Mouse (Mus musculus) intestine, embryonic 14.5 days (tissue): ENCODE measurements around the gene Olfr710. TPM values are rescaled to one million over a fixed set of nuclear protein-coding genes. Genes with fewer than 3 reads are reported as not detected.
"Not testable (repeated sequence)": the region's sequence is repeated elsewhere in the genome, so short reads cannot be mapped to it uniquely, and the experiment has no call there.

Experiments
- ATAC-seq: fragments of 200-750 bp; cut with Nextera tagmentation; replicated peaks from 2 replicates; pipeline ENCODE4 v1.8.0; 2017; ENCODE audit warnings: low read depth, moderate number of reproducible peaks, moderate TSS enrichment, moderate library complexity; ENCODE audit not compliant: low FRiP score, low TSS enrichment
- DNase-seq: peaks from one replicate; pipeline ENCODE4 v3.0.0-alpha.2; 2018; ENCODE audit warnings: low spot score
- H3K27ac ChIP-seq: fragments of 300-500 bp; sonication (generic); 2 replicates; pipeline ENCODE4 v1.5.1; 2014; ENCODE audit warnings: low read depth, mild to moderate bottlenecking, control low read depth
- H3K27me3 ChIP-seq: fragments of 300-500 bp; sonication (generic); replicated peaks from 2 replicates; pipeline ENCODE4 v1.6.1; 2014; ENCODE audit warnings: low read length, control low read depth; ENCODE audit not compliant: control insufficient read depth, insufficient read depth
- H3K36me3 ChIP-seq: fragments of 300-500 bp; sonication (generic); 2 replicates; pipeline ENCODE4 v1.6.1; 2014; ENCODE audit warnings: low read length, control low read depth; ENCODE audit not compliant: control insufficient read depth, insufficient read depth
- H3K4me1 ChIP-seq: fragments of 300-500 bp; sonication (generic); replicated peaks from 2 replicates; pipeline ENCODE4 v1.6.1; 2014; ENCODE audit warnings: low read length, control low read depth, mixed read lengths; ENCODE audit not compliant: control insufficient read depth, insufficient read depth
- H3K4me2 ChIP-seq: fragments of 300-500 bp; sonication (generic); 2 replicates; pipeline ENCODE4 v1.6.1; 2014; ENCODE audit warnings: low read length
- H3K4me3 ChIP-seq: fragments of 300-500 bp; sonication (generic); 2 replicates; pipeline ENCODE4 v1.5.1; 2014; ENCODE audit warnings: low read depth, low read length, control low read depth, mixed read lengths
- H3K9ac ChIP-seq: fragments of 300-500 bp; sonication (generic); 2 replicates; pipeline ENCODE4 v1.6.1; 2014; ENCODE audit warnings: mild to moderate bottlenecking, low read length
- H3K9me3 ChIP-seq: fragments of 300-500 bp; sonication (generic); 2 replicates; pipeline ENCODE4 v1.6.1; 2016; ENCODE audit warnings: low read length, control low read depth; ENCODE audit not compliant: control insufficient read depth
- WGBS: fragments of 180-500 bp; shearing (Covaris S2); extraction: QIAGEN DNeasy Blood & Tissue Kit; methylation state at CpG from one replicate; pipeline ENCODE4 v1.1.7; 2014; 5-methylcytosine and 5-hydroxymethylcytosine counted together
- polyA plus RNA-seq: library from polyadenylated mRNA; unstranded; fragments of >200 nt; fragmentation: Nextera tagmentation; extraction: Ambion mirVana; gene quantifications from 2 replicates; pipeline ENCODE4 v1.2.1, GENCODE M21; 2014

Olfr710 gene
- polyA plus RNA-seq, result not detected in 2 replicates

DNA sequence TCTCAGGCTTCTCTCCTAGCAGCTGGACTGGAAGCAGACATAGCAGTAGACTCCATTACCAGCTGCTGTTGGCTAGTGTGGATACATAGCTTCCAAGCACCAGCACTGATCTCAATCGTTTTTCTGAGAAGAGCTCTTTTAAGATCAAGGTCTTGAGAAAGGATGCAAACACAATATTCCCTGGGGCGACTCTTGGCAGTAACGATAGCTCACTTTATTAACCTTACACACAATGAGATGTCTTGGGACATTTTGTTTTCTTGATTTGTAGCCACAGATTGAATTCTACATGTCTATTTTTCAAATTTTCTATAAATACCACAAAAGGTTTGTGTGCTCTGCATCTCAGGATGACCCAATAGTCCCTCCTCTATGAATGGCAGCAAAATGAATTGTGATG lies at the start of gene Olfr710:
TSS of gene Olfr710 (minus strand) at position 101 of the 400 bp plus-strand sequence.
- DNase-seq (no peak), ATAC-seq (no peak)
- Histone ChIP-seq H3K4me2 (no peak within 1 kb of the TSS), H3K4me3 (no peak within 1 kb of the TSS), H3K9ac (no peak within 1 kb of the TSS), H3K9me3 (no peaks in the 10 kb centered on the region), H3K36me3 (no peaks in the 10 kb centered on the region), H3K4me1 (no peaks in the 10 kb centered on the region), H3K27me3 (no peaks in the 10 kb centered on the region), H3K27ac (no peak within 1 kb of the TSS)
- whole genome bisulfite sequencing, result 78% methylated on average over 3 of the region's 3 CpGs

DNA sequence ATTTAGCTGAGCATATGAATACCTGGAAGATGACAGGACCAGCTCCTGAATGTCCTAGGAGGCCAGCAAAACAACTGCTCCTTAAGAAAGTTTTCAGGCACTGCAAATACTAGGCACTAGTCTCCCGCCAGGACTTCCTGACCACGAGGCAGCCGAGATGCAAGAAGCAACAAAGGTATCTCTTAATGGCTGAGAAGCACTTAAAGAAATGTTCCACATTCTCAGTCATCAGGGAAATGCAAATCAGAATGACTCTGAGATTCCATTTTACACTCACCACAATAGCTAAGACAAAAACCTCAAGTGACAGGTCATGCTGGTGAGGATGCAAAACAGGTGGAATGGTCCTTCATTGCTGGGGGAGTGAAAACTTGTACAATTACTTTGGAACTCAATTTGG lies 37.1 kb upstream of the Olfr710 start:
- no peak for DNase-seq
- WGBS, result 91% methylated on average over 3 of the region's 3 CpGs
- H3K27me3 ChIP-seq, result no peaks in the 10 kb centered on the region
- H3K36me3 ChIP-seq, result no peaks in the 10 kb centered on the region
- H3K27ac ChIP-seq, result no peak overlapping the region
- no peaks in the 10 kb centered on the region for H3K4me1 ChIP-seq
- no peak overlapping the region for H3K4me3 ChIP-seq
- no peak overlapping the region for H3K4me2 ChIP-seq
- no peak overlapping the region for H3K9ac ChIP-seq
- ATAC-seq, result no peak
- no peaks in the 10 kb centered on the region for H3K9me3 ChIP-seq

DNA sequence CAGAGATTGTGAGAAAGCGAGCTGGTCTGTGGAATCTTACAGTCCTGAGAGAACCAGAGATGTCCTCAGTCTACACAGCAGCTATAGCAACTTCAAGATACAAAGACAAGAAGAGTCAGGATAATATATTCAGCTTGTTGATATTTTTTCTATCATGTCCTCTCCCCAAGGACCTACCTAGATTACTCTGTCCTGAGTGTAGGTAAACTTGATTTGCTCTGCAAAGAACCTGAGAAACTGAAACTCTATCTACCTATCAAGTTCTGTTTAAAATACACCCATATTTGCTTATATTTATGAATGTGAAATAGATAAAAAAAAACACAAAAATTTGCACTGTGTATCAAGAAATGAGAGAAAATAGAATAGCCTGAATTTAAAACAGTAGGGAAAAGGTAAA lies 27.2 kb upstream of the Olfr710 start, which contains the start of gene Olfr711:
TSS of gene Olfr711 (minus strand) at position 101 of the 400 bp plus-strand sequence.
- no peak within 1 kb of the TSS for H3K4me2 ChIP-seq
- H3K36me3 ChIP-seq, result no peaks in the 10 kb centered on the region
- no peak for ATAC-seq
- H3K4me1 ChIP-seq, result no peaks in the 10 kb centered on the region
- no peaks in the 10 kb centered on the region for H3K27me3 ChIP-seq
- no peak for DNase-seq
- H3K9ac ChIP-seq, result no peak within 1 kb of the TSS
- no peak within 1 kb of the TSS for H3K27ac ChIP-seq
- H3K9me3 ChIP-seq, result no peaks in the 10 kb centered on the region
- no peak within 1 kb of the TSS for H3K4me3 ChIP-seq
- 69% methylated on average over 1 of the region's 1 CpGs for WGBS

DNA sequence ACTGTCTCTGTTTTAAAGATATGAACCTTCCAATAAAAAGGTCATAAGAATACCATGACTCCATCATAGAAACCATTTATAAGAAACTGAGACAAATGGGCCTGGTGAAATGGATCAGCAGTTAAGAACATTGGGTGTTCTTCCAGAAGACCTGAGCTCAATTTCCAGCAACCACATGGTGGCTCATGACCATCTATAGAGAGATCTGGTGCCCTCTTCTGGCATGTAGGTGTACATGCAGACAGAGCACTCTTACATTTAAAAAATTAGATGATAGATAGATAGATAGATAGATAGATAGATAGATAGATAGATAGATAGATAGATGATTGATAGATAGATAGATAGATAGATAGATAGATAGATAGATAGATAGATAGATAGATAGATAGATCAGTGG lies 19.4 kb upstream of the Olfr710 start:
- not testable (repeated sequence) for DNase-seq, H3K27me3 ChIP-seq, H3K36me3 ChIP-seq, H3K4me2 ChIP-seq, H3K4me1 ChIP-seq, H3K9ac ChIP-seq, H3K4me3 ChIP-seq, H3K9me3 ChIP-seq, ATAC-seq, H3K27ac ChIP-seq

DNA sequence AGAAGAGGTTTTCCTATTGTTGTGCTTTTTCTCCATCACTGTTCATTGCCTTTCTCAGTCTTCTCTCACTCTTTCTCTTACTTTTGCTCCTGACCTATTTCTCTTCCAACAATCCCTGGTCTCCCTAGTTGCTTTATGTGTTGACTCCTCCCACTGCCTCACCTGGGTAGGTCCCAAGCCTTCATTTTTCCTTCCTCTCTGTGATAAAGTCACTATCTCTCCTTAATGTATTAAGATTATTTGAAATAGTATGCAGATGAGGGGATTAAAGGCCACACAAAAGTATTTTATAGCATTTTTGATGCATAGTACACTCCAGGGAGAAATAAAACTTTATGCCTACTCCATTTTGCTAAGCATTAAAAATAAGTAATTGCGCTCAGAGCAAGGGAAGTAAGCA lies 15.7 kb upstream of the Olfr710 start, which contains the start of gene Olfr6:
TSS of gene Olfr6 (minus strand) at position 101 of the 400 bp plus-strand sequence.
- Histone ChIP-seq H3K27me3 (no peaks in the 10 kb centered on the region), H3K9me3 (no peaks in the 10 kb centered on the region), H3K36me3 (no peaks in the 10 kb centered on the region), H3K9ac (no peak within 1 kb of the TSS), H3K4me2 (no peak within 1 kb of the TSS), H3K4me1 (no peaks in the 10 kb centered on the region), H3K4me3 (no peak within 1 kb of the TSS), H3K27ac (no peak within 1 kb of the TSS)
- 87% methylated on average over 1 of the region's 1 CpGs for WGBS
- DNase-seq, result no peak
- ATAC-seq, result no peak

DNA sequence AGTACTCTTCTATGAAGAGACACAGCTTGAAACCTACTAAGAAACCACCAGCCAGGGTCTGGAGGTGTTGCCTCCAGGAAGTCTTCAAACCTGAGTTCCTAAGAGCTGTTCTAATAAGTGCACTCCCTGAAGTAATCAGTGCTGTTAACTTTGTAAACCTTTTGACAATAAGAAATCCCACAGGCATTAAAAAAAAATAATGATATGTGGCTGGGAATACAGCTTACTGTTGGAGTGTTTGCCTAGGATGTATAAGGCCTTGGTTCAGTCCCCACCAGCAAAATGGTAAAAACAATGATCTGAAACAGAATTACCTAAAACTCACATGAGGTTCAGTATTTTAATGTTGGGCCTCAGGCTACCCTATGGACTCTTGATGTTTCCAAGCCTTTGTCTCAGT lies 16.0 kb downstream of the Olfr710 start, which contains the start of gene Olfr709-ps1:
TSS of gene Olfr709-ps1 (minus strand) at position 101 of the 400 bp plus-strand sequence.
- Histone ChIP-seq H3K36me3 (no peaks in the 10 kb centered on the region), H3K4me3 (no peak within 1 kb of the TSS), H3K27ac (no peak within 1 kb of the TSS), H3K4me2 (no peak within 1 kb of the TSS), H3K27me3 (no peaks in the 10 kb centered on the region), H3K4me1 (no peaks in the 10 kb centered on the region), H3K9ac (no peak within 1 kb of the TSS), H3K9me3 (no peaks in the 10 kb centered on the region)
- ATAC-seq (no peak), DNase-seq (no peak)

DNA sequence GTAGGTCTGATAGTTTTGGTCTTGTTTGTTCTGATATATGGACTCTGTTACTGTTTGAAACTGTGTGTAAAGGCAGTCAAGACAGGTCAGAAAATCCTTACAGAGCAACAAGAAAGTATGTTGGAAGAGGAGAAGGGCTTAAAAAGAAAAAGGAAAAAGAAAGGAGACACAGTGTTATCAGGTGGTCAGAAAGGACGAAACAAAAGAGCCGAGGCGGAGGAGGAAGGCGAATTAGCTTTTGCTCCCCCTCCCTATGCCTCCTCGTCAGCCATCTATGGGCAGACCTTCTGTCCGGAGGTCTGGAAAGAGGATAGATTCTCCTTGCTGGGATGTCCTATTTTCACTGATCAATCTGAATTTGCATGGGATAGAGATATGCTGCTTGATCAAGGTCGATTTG lies 27.2 kb downstream of the Olfr710 start:
- not testable (repeated sequence) for H3K36me3 ChIP-seq, H3K9ac ChIP-seq, H3K4me3 ChIP-seq, H3K4me2 ChIP-seq, H3K27ac ChIP-seq, ATAC-seq, H3K9me3 ChIP-seq, H3K27me3 ChIP-seq, DNase-seq, H3K4me1 ChIP-seq
- WGBS, result 85% methylated on average over 6 of the region's 7 CpGs

DNA sequence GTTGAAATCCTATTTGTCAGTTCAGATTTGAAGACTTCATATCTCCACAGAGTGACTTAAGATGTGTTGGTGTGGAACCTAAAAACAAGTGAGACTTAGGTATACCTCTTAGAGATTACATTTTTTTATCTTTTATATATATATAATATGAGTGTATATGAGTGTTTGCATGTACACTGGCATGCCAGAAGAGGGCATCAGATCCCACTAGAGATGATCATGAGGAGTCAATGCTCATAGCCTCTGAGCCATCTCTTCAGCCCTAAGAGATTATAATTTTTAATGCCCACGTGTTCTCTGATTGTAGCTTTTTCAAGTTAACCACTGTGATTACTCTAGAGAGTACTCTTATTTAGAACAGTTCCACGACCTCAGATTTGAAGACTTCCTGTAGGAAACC lies 40.4 kb downstream of the Olfr710 start, which contains the start of gene Olfr1532-ps1:
TSS of gene Olfr1532-ps1 (plus strand) at position 326 of the 400 bp plus-strand sequence.
- Histone ChIP-seq H3K4me3 (no peak within 1 kb of the TSS), H3K27me3 (no peaks in the 10 kb centered on the region), H3K4me2 (no peak within 1 kb of the TSS), H3K9ac (no peak within 1 kb of the TSS), H3K36me3 (no peaks in the 10 kb centered on the region), H3K4me1 (no peaks in the 10 kb centered on the region), H3K27ac (no peak within 1 kb of the TSS), H3K9me3 (no peaks in the 10 kb centered on the region)
- WGBS, result 64% methylated on average over 2 of the region's 2 CpGs
- ATAC-seq (no peak), DNase-seq (no peak)

DNA sequence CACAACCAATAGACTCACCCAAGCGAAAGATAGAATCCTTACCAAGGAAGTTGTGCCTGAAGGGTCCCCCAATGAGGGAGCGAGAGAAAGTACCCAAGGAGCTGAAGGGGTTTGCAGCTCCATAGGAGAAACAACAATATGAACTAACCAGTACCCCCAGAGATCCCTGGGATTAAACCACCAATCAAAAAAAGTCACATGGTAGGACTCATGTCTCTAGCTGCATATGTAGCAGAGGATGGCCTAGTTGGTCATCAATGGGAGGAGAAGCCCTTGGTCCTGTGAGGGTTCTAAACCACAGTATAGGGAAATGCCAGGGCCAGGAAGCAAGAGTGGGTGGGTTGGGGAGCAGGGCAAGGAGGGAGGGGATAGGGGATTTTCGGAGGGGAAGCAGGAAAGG lies 47.0 kb downstream of the Olfr710 start, which contains the start of gene Olfr707:
TSS of gene Olfr707 (minus strand) at position 101 of the 400 bp plus-strand sequence.
- H3K4me3 ChIP-seq, DNase-seq, H3K4me1 ChIP-seq, H3K27ac ChIP-seq, H3K4me2 ChIP-seq, ATAC-seq, H3K27me3 ChIP-seq, H3K36me3 ChIP-seq, H3K9ac ChIP-seq, H3K9me3 ChIP-seq: not testable (repeated sequence)
- WGBS, result 92% methylated on average over 3 of the region's 3 CpGs
